Mouse (Mus musculus) kidney, adult 2 months (tissue): ENCODE measurements around the gene Ptch1.

Experiments used
- CTCF ChIP-seq: fragments of 200-500 bp; conservative IDR thresholded peaks from 2 replicates; pipeline ENCODE4 v1.5.1; 2011; ENCODE audit warnings: low read depth, mild to moderate bottlenecking, control low read depth, low read length, moderate library complexity, mixed read lengths; ENCODE audit not compliant: insufficient read depth, insufficient read length
- POLR2A ChIP-seq: fragments of 200-500 bp; IDR thresholded peaks from one replicate; pipeline ENCODE4 v1.6.1; 2011; ENCODE audit warnings: low read depth, low read length, control low read depth

DNA sequence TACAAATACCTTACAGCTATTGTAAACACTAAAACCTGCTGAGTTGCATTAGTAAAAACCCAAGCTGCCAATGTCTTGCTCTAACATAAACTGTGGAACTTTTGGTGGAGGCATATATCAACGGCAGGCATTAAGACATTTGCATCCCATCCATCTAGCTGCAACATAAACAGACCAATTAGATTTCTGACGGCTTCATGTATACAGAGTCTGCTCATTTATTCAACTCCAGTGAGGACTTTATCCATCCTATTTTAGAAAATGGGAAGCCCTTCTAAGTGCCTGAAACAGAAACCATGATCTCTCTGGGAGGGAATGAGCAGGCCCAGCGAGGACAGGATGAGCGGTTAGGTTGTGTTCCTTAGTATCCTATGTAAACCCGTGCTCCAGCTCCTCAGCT lies 57.9 kb downstream of the Ptch1 start:
- TF ChIP-seq CTCF, result no peak
- TF ChIP-seq POLR2A, result no peak
